Mouse (Mus musculus) megakaryocyte-erythroid progenitor cell, adult 5-6 weeks (primary cell): ENCODE data around the gene Npas1. TPM values are rescaled to one million over a fixed set of nuclear protein-coding genes. Genes with fewer than 3 reads are reported as not detected.

Experiments used
- ATAC-seq: replicated peaks from 2 replicates; pipeline ENCODE4 v1.8.0; 2016; ENCODE audit warnings: mild to moderate bottlenecking, inconsistent platforms; ENCODE audit not compliant: severe bottlenecking, poor library complexity, low FRiP score, low TSS enrichment
- total RNA-seq, 2 experiments: library from RNA; stranded (forward) in 1 of 2; stranded (reverse) in 1 of 2; fragments of 200-1000, 215-1000 nt in 1 of 2; fragments of >200 nt in 1 of 2; fragmentation: Nextera tagmentation in 1 of 2; gene quantifications; 2 replicates each; pipeline ENCODE4 v1.2.3; 2014 to 2017

Npas1 gene
- total RNA-seq, 2 experiments from 2014 or later: not detected

- ATAC-seq: no peak
Observed at GRCm38 (mm10) chr7:16425721-16426120, 51.8 kb downstream of the Npas1 start.

- no peak for ATAC-seq
Observed at GRCm38 (mm10) chr7:16423731-16424130, 53.8 kb downstream of the Npas1 start.

GRCm38 (mm10) chr7:16422222-16422856 is 55.2 kb downstream of the Npas1 start:
- no peak for ATAC-seq

GRCm38 (mm10) chr7:16420493-16421118 is 56.9 kb downstream of the Npas1 start:
- no peak for ATAC-seq

- ATAC-seq: no peak
Observed at GRCm38 (mm10) chr7:16418713-16419112, 58.8 kb downstream of the Npas1 start.

- no peak for ATAC-seq
Observed at GRCm38 (mm10) chr7:16417141-16417771, 60.3 kb downstream of the Npas1 start.

GRCm38 (mm10) chr7:16415426-16415825 is 62.1 kb downstream of the Npas1 start:
- ATAC-seq: no peak

GRCm38 (mm10) chr7:16412930-16413329 is 64.6 kb downstream of the Npas1 start:
- ATAC-seq: no peak

- ATAC-seq: peak; percentile 48; the same call in 1 of the 2 replicates
Observed at GRCm38 (mm10) chr7:16412220-16412896, 65.2 kb downstream of the Npas1 start.

GRCm38 (mm10) chr7:16411100-16411499 is 66.4 kb downstream of the Npas1 start:
- ATAC-seq: no peak

GRCm38 (mm10) chr7:16406978-16407377 is 70.5 kb downstream of the Npas1 start:
- no peak for ATAC-seq

Other genes with a start within 250 kb of the Npas1 start
- 3.2 and 4.5 TPM in 2 replicates for gene C5ar2, start 233.6 kb downstream of the Npas1 start, total RNA-seq (2014; fragmentation: Nextera tagmentation)
- gene C5ar2, start 233.6 kb downstream of the Npas1 start, total RNA-seq (2017): 3.5 and 4.0 TPM in 2 replicates
- 0.22 TPM in 1 of 2 replicates, not detected in the other for gene C5ar1, start 218.2 kb downstream of the Npas1 start, total RNA-seq (2014; fragmentation: Nextera tagmentation)
- 0.23 TPM in 1 of 2 replicates, not detected in the other for gene C5ar1, start 218.2 kb downstream of the Npas1 start, total RNA-seq (2017)
- 23.3 and 28.3 TPM in 2 replicates for gene Inafm1, start 204.1 kb downstream of the Npas1 start, total RNA-seq (2014; fragmentation: Nextera tagmentation)
- 14.8 and 18.4 TPM in 2 replicates for gene Inafm1, start 204.1 kb downstream of the Npas1 start, total RNA-seq (2017)
- 57.1 and 65.7 TPM in 2 replicates for gene Ccdc9, start 190.9 kb downstream of the Npas1 start, total RNA-seq (2014; fragmentation: Nextera tagmentation)
- 106 and 110 TPM in 2 replicates for gene Ccdc9, start 190.9 kb downstream of the Npas1 start, total RNA-seq (2017)
- gene Bbc3, start 169.3 kb downstream of the Npas1 start, total RNA-seq (2014; fragmentation: Nextera tagmentation): 1.8 and 2.9 TPM in 2 replicates
- gene Bbc3, start 169.3 kb downstream of the Npas1 start, total RNA-seq (2017): 3.1 and 4.4 TPM in 2 replicates
- gene Sae1, start 89.9 kb downstream of the Npas1 start, total RNA-seq (2014; fragmentation: Nextera tagmentation): 132 and 134 TPM in 2 replicates
- gene Sae1, start 89.9 kb downstream of the Npas1 start, total RNA-seq (2017): 478 and 490 TPM in 2 replicates
- 60.7 and 66.9 TPM in 2 replicates for gene Zc3h4, start 76.8 kb downstream of the Npas1 start, total RNA-seq (2014; fragmentation: Nextera tagmentation)
- 29.5 and 39.1 TPM in 2 replicates for gene Zc3h4, start 76.8 kb downstream of the Npas1 start, total RNA-seq (2017)
- 34.3 and 39.2 TPM in 2 replicates for gene Tmem160, start 24.9 kb downstream of the Npas1 start, total RNA-seq (2014; fragmentation: Nextera tagmentation)
- 16.3 and 16.9 TPM in 2 replicates for gene Tmem160, start 24.9 kb downstream of the Npas1 start, total RNA-seq (2017)
- gene Arhgap35, start 137.3 kb upstream of the Npas1 start, total RNA-seq (2014; fragmentation: Nextera tagmentation): 11.1 and 14.3 TPM in 2 replicates
- gene Arhgap35, start 137.3 kb upstream of the Npas1 start, total RNA-seq (2017): 8.0 and 8.6 TPM in 2 replicates
- gene Ceacam15, start 198.0 kb upstream of the Npas1 start, total RNA-seq (2014; fragmentation: Nextera tagmentation): not detected in 2 replicates
- not detected in 2 replicates for gene Ceacam15, start 198.0 kb upstream of the Npas1 start, total RNA-seq (2017)
- not detected in 2 replicates for gene Ceacam9, start 244.2 kb upstream of the Npas1 start, total RNA-seq (2014; fragmentation: Nextera tagmentation)
- not detected in 2 replicates for gene Ceacam9, start 244.2 kb upstream of the Npas1 start, total RNA-seq (2017)